Mouse (Mus musculus) cerebellum, postnatal 25 days (tissue): Measurements from ENCODE around the gene Gm5678.
"Not testable (repeated sequence)": the region's sequence is repeated elsewhere in the genome, so short reads cannot be mapped to it uniquely, and the experiment has no call there.

Experiments used
- DNase-seq, 2 experiments: peaks; one replicate each; pipeline ENCODE4 v3.0.0; 2021; ENCODE audit warnings: mixed read lengths in 2 of 2

Gene Gm5678

GRCm38 (mm10) chr16:93608731-93609130 lies 19.2 kb upstream of the Gm5678 start:
- no peak for DNase-seq

GRCm38 (mm10) chr16:93609796-93610195 lies 18.1 kb upstream of the Gm5678 start:
- no peak for DNase-seq

- no peak for DNase-seq
Measured at GRCm38 (mm10) chr16:93610961-93611360, 16.9 kb upstream of the Gm5678 start.

GRCm38 (mm10) chr16:93615118-93615870 lies 12.6 kb upstream of the Gm5678 start:
- peak; percentile 73 to 83 for DNase-seq

- DNase-seq: not testable (repeated sequence)
Measured at GRCm38 (mm10) chr16:93623759-93624158, 4.1 kb upstream of the Gm5678 start.

- no peak for DNase-seq
Measured at GRCm38 (mm10) chr16:93624671-93625070, 3.2 kb upstream of the Gm5678 start.

- DNase-seq: peak in 1 of 2 experiments; percentile 46
Measured at GRCm38 (mm10) chr16:93626745-93627144, 1.2 kb upstream of the Gm5678 start.

- DNase-seq: no peak
Measured at GRCm38 (mm10) chr16:93644006-93644405, 16.1 kb downstream of the Gm5678 start.

GRCm38 (mm10) chr16:93648441-93649183 lies 20.7 kb downstream of the Gm5678 start:
- no peak for DNase-seq

- DNase-seq: no peak
Measured at GRCm38 (mm10) chr16:93667976-93668375, 40.1 kb downstream of the Gm5678 start.

GRCm38 (mm10) chr16:93669521-93669920 lies 41.6 kb downstream of the Gm5678 start:
- DNase-seq: no peak

- not testable (repeated sequence) for DNase-seq
Measured at GRCm38 (mm10) chr16:93670466-93670865, 42.6 kb downstream of the Gm5678 start.

GRCm38 (mm10) chr16:93671064-93671463 lies 43.2 kb downstream of the Gm5678 start:
- peak in 1 of 2 experiments; percentile 20 for DNase-seq

GRCm38 (mm10) chr16:93676376-93676775 lies 48.5 kb downstream of the Gm5678 start:
- DNase-seq: no peak

- no peak for DNase-seq
Measured at GRCm38 (mm10) chr16:93678206-93678605, 50.3 kb downstream of the Gm5678 start.

GRCm38 (mm10) chr16:93679165-93679564 lies 51.3 kb downstream of the Gm5678 start:
- no peak for DNase-seq
